Mouse (Mus musculus) embryonic fibroblast, embryonic 13.5 days (primary cell): ENCODE results near the gene Mprip.
A peak's percentile ranks its signal among the peaks of the same experiment; 100 is the strongest.

Experiments
- CTCF ChIP-seq: IDR thresholded peaks from 2 replicates; pipeline ENCODE4 v1.5.1; 2011; ENCODE audit warnings: mild to moderate bottlenecking, control low read depth, low read length, moderate library complexity, borderline replicate concordance; ENCODE audit not compliant: insufficient read depth
- POLR2A ChIP-seq: IDR thresholded peaks from 2 replicates; pipeline ENCODE4 v1.6.1; 2011; ENCODE audit warnings: low read depth, mild to moderate bottlenecking, control low read depth, low read length, moderate library complexity

DNA sequence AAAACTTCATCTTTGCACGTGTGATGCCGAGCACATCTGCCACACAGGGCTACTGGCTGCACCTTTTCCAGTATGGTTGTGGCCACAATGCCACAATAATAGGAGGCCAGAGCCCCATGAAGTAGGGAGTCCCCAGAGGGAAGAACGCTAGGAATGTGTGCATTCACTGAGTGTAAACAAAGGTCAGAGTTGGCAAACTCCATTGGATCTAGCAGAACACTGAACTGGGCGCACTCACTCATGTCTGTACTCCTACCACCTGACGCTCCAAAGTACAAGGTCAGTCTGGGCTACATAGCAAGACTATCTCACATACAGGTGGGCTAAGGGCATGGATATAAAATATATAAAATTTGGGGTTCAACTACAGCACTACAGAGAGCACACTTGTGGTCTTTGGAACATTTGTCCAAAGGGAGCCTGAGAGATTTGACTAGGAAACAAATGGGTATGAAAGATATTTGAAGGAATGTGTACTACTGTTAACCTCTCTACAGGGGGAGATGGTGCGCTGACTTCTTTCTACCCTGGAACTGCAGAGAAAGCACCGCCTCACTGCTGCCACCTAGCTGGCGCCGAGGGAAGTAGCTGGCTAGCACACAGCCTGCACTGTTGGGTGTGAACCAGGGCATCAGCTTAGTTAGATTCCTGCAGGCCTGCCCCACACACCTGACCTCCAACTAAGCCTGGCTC lies 117.2 kb downstream of the Mprip start:
- TF ChIP-seq CTCF = peak; percentile 94
- no peak for TF ChIP-seq POLR2A
